Mouse (Mus musculus) heart, embryonic 16.5 days (tissue): ENCODE data around the gene Ltbp1. TPM values are rescaled to one million over a fixed set of nuclear protein-coding genes. Genes with fewer than 3 reads are reported as not detected.

Experiments used
- ATAC-seq: fragments of 200-750 bp; cut with Nextera tagmentation; replicated peaks from 2 replicates; pipeline ENCODE4 v1.8.0; 2017; ENCODE audit warnings: moderate number of reproducible peaks; ENCODE audit not compliant: insufficient read depth, low FRiP score; ENCODE audit errors: extremely low read depth
- H3K27ac ChIP-seq: fragments of 300-500 bp; sonication (generic); 2 replicates; pipeline ENCODE4 v1.5.1; 2014; ENCODE audit warnings: mild to moderate bottlenecking, low read length, control low read depth, moderate library complexity
- H3K27me3 ChIP-seq: fragments of 300-500 bp; sonication (generic); 2 replicates; pipeline ENCODE4 v1.6.1; 2014; ENCODE audit warnings: low read length, mixed read lengths; ENCODE audit not compliant: control insufficient read depth, insufficient read depth
- H3K36me3 ChIP-seq: fragments of 300-500 bp; sonication (generic); 2 replicates; pipeline ENCODE4 v1.6.1; 2014; ENCODE audit not compliant: control insufficient read depth, insufficient read depth
- H3K4me1 ChIP-seq: fragments of 300-500 bp; sonication (generic); 2 replicates; pipeline ENCODE4 v1.6.1; 2014; ENCODE audit warnings: low read length, mixed read lengths; ENCODE audit not compliant: control insufficient read depth, insufficient read depth
- H3K4me2 ChIP-seq: fragments of 300-500 bp; sonication (generic); 2 replicates; pipeline ENCODE4 v1.6.1; 2014; ENCODE audit warnings: low read depth, mild to moderate bottlenecking, control low read depth, low read length
- H3K4me3 ChIP-seq: fragments of 300-500 bp; sonication (generic); 2 replicates; pipeline ENCODE4 v1.5.1; 2014; ENCODE audit warnings: mild to moderate bottlenecking, control low read depth, low read length
- H3K9ac ChIP-seq: fragments of 300-500 bp; sonication (generic); 2 replicates; pipeline ENCODE4 v1.6.1; 2014; ENCODE audit warnings: low read length, control low read depth
- H3K9me3 ChIP-seq: fragments of 300-500 bp; sonication (generic); replicated peaks from 2 replicates; pipeline ENCODE4 v1.6.1; 2016; ENCODE audit warnings: low read length; ENCODE audit not compliant: control insufficient read depth
- WGBS: fragments of 180-500 bp; shearing (Covaris S2); extraction: QIAGEN DNeasy Blood & Tissue Kit; methylation state at CpG from one replicate; pipeline ENCODE4 v1.1.7; 2014; 5-methylcytosine and 5-hydroxymethylcytosine counted together
- polyA plus RNA-seq: library from polyadenylated mRNA; unstranded; fragments of >200 nt; fragmentation: Nextera tagmentation; extraction: Ambion mirVana; gene quantifications from 2 replicates; pipeline ENCODE4 v1.2.1, GENCODE M21; 2015

Ltbp1 gene
- polyA plus RNA-seq, 1 experiment from 2014 or later = 15.6 TPM

DNA sequence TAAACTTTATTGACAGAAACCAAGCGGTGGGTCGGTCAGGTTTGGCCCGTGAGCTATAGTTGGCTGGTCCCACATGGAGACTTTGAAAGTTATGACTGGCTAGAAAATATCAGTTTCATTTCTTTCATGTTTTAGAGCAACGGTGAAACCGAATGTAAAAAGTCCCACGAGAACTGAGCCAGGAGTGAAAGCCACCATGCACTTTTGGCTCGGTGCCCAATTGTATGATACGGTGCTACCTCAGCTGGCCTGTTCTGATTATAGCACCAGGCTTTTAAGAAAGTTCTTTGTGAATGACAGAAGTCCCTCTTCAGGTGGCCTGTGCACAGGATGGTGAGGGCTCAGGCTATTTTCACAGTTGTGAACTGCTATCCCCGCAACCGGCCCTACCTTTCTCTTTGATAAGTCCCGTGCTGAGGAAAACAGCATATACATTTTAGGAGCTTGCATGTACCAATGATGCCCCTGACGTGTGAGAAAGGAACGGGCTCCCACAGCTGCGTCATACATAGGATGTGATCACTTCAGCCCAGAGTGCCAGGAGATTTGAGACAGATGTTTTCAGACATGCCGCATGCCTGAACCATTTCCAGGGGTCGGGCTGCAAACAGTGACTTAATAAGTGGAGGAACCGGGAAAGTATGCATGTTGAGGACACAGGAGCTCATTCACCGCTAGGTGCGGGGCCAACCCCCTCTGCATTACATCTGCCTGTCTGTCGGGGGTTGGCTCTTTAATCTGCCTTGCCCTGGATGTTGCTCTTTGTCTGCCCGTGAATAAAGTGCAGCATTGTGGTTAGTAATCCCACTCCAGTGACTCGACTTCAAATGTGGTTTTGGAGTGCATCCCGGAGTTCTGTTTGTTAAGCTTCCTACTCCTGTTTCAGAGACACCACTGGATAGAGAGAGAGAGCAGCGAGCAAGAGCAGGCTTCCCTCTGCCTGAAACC lies 172.8 kb downstream of the Ltbp1 start:
- no peaks in the 10 kb centered on the region for H3K36me3 ChIP-seq
- ATAC-seq = peak; percentile 75
- H3K27ac ChIP-seq = peak overlapping the region; percentile 47
- peaks cover 28% of the 10 kb centered on the region for H3K4me1 ChIP-seq
- 25% methylated on average over 24 of the region's 24 CpGs for WGBS
- H3K9ac ChIP-seq = peak overlapping the region; percentile 21; the same call in 1 of the 2 replicates
- H3K4me3 ChIP-seq = peak overlapping the region; percentile 37
- peak overlapping the region; percentile 63 for H3K4me2 ChIP-seq
- no peaks in the 10 kb centered on the region for H3K27me3 ChIP-seq
- no peaks in the 10 kb centered on the region for H3K9me3 ChIP-seq

DNA sequence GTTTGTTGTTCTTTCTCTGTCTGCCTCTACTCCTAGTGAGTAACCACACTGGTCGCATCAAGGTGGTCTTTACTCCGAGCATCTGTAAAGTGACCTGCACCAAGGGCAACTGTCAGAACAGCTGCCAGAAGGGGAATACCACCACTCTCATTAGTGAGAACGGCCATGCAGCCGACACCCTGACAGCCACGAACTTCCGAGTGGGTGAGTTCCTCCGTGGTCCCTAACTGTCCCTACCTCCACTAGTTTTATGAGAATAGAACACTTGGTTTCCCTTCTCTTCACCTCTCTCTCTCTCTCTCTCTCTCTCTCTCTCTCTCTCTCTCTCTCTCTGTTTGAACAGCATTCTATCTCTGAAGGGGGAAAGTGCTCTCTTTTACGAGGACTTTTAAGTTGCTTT lies 173.6 kb downstream of the Ltbp1 start:
- 54% methylated on average over 8 of the region's 8 CpGs for WGBS
- H3K27ac ChIP-seq = peak overlapping the region; percentile 20; the same call in 1 of the 2 replicates
- H3K4me3 ChIP-seq = peak overlapping the region; percentile 37
- no peaks in the 10 kb centered on the region for H3K9me3 ChIP-seq
- peak overlapping the region; percentile 27; the same call in 1 of the 2 replicates for H3K9ac ChIP-seq
- H3K4me2 ChIP-seq = peak overlapping the region; percentile 63
- H3K27me3 ChIP-seq = no peaks in the 10 kb centered on the region
- H3K36me3 ChIP-seq = no peaks in the 10 kb centered on the region
- no peak for ATAC-seq
- H3K4me1 ChIP-seq = peaks cover 22% of the 10 kb centered on the region

DNA sequence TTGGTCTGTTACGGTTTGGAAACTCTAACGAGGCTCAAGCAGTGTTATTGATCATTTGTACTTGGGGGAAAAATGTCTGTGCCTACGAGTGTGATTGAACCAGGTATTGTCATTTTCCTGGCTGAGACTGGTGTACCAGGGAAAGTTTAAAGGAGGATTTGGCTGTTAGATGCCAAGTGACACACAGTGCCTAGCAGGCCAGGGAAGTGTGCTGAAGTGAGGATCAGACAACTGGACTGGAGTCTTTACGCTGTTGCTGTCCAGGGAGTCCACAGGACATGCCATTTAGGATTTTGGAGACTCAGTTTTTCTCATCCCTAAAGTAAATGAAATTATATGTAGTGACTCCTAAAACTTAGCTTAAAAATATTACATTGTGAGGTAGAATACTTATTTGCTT lies 174.9 kb downstream of the Ltbp1 start:
- H3K9me3 ChIP-seq = no peaks in the 10 kb centered on the region
- H3K9ac ChIP-seq = no peak overlapping the region
- peaks cover 17% of the 10 kb centered on the region for H3K4me1 ChIP-seq
- no peak overlapping the region for H3K27ac ChIP-seq
- 83% methylated on average over 4 of the region's 4 CpGs for WGBS
- no peak for ATAC-seq
- no peaks in the 10 kb centered on the region for H3K36me3 ChIP-seq
- no peaks in the 10 kb centered on the region for H3K27me3 ChIP-seq
- no peak overlapping the region for H3K4me2 ChIP-seq
- no peak overlapping the region for H3K4me3 ChIP-seq

DNA sequence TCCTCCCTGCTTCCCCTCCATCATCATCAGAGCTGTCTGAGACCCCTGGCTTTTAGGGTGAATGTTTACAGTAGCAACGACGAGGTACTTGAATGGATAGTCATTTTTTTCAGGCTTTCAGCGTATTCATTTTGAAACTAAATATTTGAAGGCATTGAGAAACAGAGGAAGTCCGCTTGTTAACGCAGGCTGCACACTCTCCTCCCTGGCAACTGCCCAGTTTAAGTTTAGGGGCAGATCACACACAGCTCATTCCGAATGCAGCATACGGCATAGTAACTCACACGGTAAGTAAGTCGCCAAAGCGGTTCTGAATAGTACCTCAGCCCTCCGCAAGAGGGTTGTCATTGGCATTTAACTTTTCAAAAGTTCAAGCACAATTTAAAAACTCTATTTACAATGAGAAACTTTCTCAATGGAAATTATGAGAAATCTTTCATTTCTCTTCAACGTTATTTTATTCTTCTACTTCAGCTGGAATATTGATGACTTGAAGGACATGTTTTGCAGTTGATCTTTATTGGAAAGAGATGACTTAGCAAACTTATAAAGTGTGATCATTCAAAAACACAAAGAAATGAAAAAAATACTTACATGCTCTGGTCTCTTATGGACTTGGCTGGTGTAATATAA lies 175.7 kb downstream of the Ltbp1 start:
- ATAC-seq = no peak
- H3K27me3 ChIP-seq = no peaks in the 10 kb centered on the region
- H3K4me2 ChIP-seq = no peak overlapping the region; the same call in 1 of the 2 replicates
- H3K36me3 ChIP-seq = no peaks in the 10 kb centered on the region
- peaks cover 17% of the 10 kb centered on the region for H3K4me1 ChIP-seq
- 65% methylated on average over 12 of the region's 12 CpGs for WGBS
- no peaks in the 10 kb centered on the region for H3K9me3 ChIP-seq
- no peak overlapping the region for H3K27ac ChIP-seq
- no peak overlapping the region for H3K4me3 ChIP-seq
- H3K9ac ChIP-seq = no peak overlapping the region

DNA sequence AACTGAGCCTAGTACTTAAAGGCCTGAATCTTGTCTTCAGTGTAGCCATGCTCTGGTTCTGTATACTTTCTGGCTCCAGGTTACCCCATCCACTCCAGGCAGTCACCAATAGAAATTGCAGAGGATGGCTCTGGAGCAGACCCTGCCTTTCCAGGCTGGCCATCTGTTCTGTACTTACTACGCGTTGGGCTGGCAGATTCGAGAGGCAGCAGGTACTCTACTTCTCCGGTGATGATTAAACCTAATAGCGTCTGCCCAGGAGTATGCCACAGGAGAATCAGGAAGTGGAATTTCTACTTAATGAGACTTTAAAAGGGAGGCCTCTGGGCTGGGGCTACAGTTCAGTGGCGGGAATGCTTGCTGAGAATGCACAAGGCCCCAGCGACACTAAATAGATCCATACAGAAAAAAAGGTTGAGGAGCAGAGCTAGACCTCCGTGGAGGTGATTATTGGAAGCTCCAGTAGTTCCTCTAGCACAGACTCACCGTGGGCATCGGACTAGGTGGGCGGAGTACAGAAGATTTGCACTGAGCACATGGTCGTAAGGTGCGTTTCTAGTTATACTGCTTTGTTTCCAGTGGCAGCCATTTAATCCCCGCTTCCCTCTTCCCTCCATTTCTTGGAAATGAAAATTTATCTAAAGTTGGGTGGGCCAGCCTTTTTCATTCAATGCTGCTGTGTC lies 177.1 kb downstream of the Ltbp1 start:
- no peak for ATAC-seq
- Histone ChIP-seq H3K9ac (no peak overlapping the region), H3K4me3 (no peak overlapping the region), H3K4me1 (peaks cover 16% of the 10 kb centered on the region), H3K27ac (no peak overlapping the region), H3K9me3 (no peaks in the 10 kb centered on the region), H3K4me2 (no peak overlapping the region), H3K27me3 (no peaks in the 10 kb centered on the region), H3K36me3 (no peaks in the 10 kb centered on the region)
- WGBS = 83% methylated on average over 14 of the region's 14 CpGs

DNA sequence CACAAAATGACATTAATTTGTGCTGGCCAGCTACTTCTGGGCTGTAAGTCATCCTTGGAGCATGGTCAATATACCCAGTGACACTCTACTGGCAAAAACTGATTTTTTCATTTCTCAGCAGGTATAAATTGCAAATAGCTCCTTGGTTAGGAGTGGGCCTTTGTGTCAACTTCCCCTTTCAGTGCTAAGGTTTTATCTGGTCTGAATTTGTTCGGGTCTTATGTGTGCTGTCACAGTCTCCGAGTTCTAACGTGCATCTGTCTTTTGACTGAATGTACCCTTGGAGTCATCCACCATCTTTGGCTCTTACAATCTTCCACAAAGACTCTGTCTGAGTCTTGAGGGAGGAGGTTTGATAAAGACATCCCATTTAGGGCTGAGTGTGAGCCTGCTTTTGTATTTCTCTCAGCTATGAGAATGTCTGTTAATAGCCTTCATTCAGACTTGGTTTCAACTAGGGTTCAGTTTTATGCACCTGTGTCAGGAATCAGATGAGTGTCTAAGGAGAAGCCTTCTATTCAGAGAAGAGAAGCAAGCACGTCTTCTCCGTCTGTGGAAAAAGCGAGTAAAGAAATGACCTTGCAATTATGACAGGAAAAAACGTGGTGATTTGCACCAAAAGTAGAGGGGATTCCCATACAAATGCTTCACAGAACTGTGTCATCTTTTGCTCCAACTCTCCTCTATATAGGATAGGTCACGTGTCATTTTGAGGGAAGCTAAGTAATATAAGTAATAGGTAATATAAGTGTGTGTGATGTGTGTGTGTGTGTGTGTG lies 181.6 kb downstream of the Ltbp1 start:
- WGBS = 87% methylated on average over 8 of the region's 8 CpGs
- Histone ChIP-seq H3K27ac (no peak overlapping the region), H3K4me2 (no peak overlapping the region), H3K27me3 (no peaks in the 10 kb centered on the region), H3K4me1 (0 out of 2 replicates have a peak, but pooled peaks cover 2% of the 10 kb centered on the region), H3K4me3 (no peak overlapping the region), H3K9ac (no peak overlapping the region), H3K9me3 (no peaks in the 10 kb centered on the region), H3K36me3 (no peaks in the 10 kb centered on the region)
- no peak for ATAC-seq

DNA sequence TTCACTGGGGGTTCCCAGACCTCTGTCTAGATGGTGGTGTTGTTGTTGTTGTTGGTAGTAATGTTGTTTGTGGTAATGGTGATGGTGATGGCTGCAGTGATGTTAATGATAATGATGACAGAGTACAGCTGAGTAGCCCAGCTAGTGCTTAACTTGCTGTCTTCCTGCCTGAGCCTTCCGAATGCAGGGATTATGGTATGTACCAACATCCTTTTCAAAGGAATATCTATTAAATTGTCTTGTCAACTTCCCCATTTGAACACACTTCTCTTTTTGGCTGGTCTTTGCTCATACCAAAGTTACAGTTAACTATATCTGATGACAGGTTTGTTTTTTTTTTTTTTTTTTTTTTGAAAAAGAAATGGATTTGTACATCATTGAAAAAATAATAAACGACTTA lies 191.6 kb downstream of the Ltbp1 start:
- 82% methylated on average over 2 of the region's 2 CpGs for WGBS
- Histone ChIP-seq H3K4me2 (no peak overlapping the region), H3K36me3 (no peaks in the 10 kb centered on the region), H3K27ac (no peak overlapping the region), H3K4me3 (no peak overlapping the region), H3K27me3 (no peaks in the 10 kb centered on the region), H3K9ac (no peak overlapping the region), H3K9me3 (no peaks in the 10 kb centered on the region), H3K4me1 (peaks cover 5% of the 10 kb centered on the region; the same call in 1 of the 2 replicates)
- ATAC-seq = no peak

DNA sequence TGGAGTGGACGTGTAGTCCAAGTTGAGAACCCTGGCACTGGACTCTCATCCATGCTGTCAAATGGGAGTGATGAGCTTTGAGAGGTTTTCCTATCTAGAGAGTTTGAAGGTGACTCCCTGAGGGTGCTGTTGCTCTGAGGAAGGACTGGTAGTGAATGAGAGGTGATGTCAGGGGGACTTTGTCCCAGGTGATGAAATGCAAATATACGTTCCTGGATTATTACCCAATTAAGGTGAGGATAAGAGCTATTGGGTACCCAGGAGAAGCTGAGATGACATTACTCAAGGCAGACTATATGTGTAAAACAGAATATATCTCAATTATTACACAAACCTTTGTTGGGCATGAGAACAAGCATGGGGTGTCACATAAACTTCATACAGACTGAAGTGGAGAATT lies 193.4 kb downstream of the Ltbp1 start:
- no peaks in the 10 kb centered on the region for H3K27me3 ChIP-seq

More for the DNA sequence above, 193.4 kb downstream of the Ltbp1 start:
- peaks cover 5% of the 10 kb centered on the region; the same call in 1 of the 2 replicates for H3K4me1 ChIP-seq
- H3K27ac ChIP-seq = no peak overlapping the region
- H3K4me2 ChIP-seq = no peak overlapping the region
- no peak overlapping the region for H3K4me3 ChIP-seq
- ATAC-seq = no peak
- no peak overlapping the region for H3K9ac ChIP-seq
- H3K36me3 ChIP-seq = no peaks in the 10 kb centered on the region
- no peaks in the 10 kb centered on the region for H3K9me3 ChIP-seq
- WGBS = 82% methylated on average over 2 of the region's 2 CpGs
